Mouse (Mus musculus): Measurements from ENCODE around the gene Arrdc3. TPM values are rescaled to one million over a fixed set of nuclear protein-coding genes. Genes with fewer than 3 reads are reported as not detected.
A peak's percentile ranks its signal among the peaks of the same experiment; 100 is the strongest.
"Not testable (repeated sequence)": the region's sequence is repeated elsewhere in the genome, so short reads cannot be mapped to it uniquely, and the experiment has no call there.

The Arrdc3 gene
- total RNA-seq, 1 experiment: 61.2 TPM

DNA sequence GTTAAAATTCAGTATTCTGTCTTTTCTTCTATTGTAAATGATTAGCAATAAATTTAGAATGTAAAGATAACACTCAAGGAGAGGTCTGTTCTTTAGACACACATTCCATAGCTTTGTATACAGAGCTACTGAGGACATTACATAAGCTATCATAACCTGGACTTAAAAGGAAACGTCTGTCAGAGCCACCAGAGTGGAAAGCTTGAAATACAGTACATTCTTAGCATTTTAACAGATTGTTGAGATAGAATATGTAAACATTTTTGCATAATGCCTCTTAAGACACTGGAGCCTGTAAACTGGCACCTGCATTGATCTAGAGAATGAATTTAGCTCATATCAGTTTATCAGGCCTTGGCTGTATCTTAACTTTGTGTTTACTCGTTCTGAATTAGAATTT lies 4.7 kb downstream of the Arrdc3 start:
- no peak for DNase-seq (ENCODE audit: low read depth, low spot score)
- H3K4me1 ChIP-seq (ENCODE audit: control insufficient read depth in 2 of 2, insufficient read depth in 2 of 2, low read length in 2 of 2, poor library complexity in 1 of 2): 0 out of 4 replicates have a peak, but pooled peaks cover 2% of the 10 kb centered on the region in 2 experiments
- H3K9ac ChIP-seq (ENCODE audit: insufficient read depth, low read depth, low read length, poor library complexity, severe bottlenecking): no peak overlapping the region
- H3K27ac ChIP-seq (ENCODE audit: insufficient read depth, low read depth, low read length, poor library complexity, severe bottlenecking): no peak overlapping the region
- no peaks in the 10 kb centered on the region for H3K9me3 ChIP-seq (ENCODE audit: control insufficient read depth, insufficient read depth, low read depth, low read length)
- no peak overlapping the region for H3K4me3 ChIP-seq (ENCODE audit: insufficient read depth in 1 of 2, low read depth in 1 of 2, low read length in 2 of 2, poor library complexity in 1 of 2, severe bottlenecking in 1 of 2)
- in situ Hi-C loops (cut with MboI; ENCODE audit: low sequenced_read_pairs in 2 of 2, unreplicated experiment in 2 of 2): loop anchor here in 1 of 2 experiments (25.0 kb wide), 1 partner anchor 274 kb away; no protein-coding TSS in a partner anchor
- H3K36me3 ChIP-seq (ENCODE audit: control insufficient read depth, insufficient read depth, low read length, poor library complexity, severe bottlenecking): peaks cover 23% of the 10 kb centered on the region
- no peak for TF ChIP-seq ZC3H11A (IDR thresholded peaks at IDR 0.05; ENCODE audit: borderline replicate concordance, low read depth, low read length)
- no peak for TF ChIP-seq MAFK (IDR thresholded peaks at IDR 0.05; ENCODE audit: insufficient read depth, low read depth, low read length)
- no peak for TF ChIP-seq ZNF384 (IDR thresholded peaks at IDR 0.05; ENCODE audit: low read depth, low read length)
- TF ChIP-seq HCFC1 (IDR thresholded peaks at IDR 0.05; ENCODE audit: borderline replicate concordance, insufficient read depth, low read length): no peak
- TF ChIP-seq CHD2 (IDR thresholded peaks at IDR 0.05; ENCODE audit: low read depth, low read length): no peak

GRCm38 (mm10) chr13:80894928-80895327 lies 11.7 kb downstream of the Arrdc3 start:
- in situ Hi-C loops (cut with MboI; ENCODE audit: low sequenced_read_pairs in 2 of 2, unreplicated experiment in 2 of 2): loop anchor here in 1 of 2 experiments (25.0 kb wide), 1 partner anchor 267 kb away; no protein-coding TSS in a partner anchor
- DNase-seq (ENCODE audit: low read depth, low spot score); H3K27ac ChIP-seq (ENCODE audit: insufficient read depth, low read depth, low read length, poor library complexity, severe bottlenecking); H3K9ac ChIP-seq (ENCODE audit: insufficient read depth, low read depth, low read length, poor library complexity, severe bottlenecking); H3K9me3 ChIP-seq (ENCODE audit: control insufficient read depth, insufficient read depth, low read depth, low read length); H3K4me3 ChIP-seq (ENCODE audit: insufficient read depth in 1 of 2, low read depth in 1 of 2, low read length in 2 of 2, poor library complexity in 1 of 2, severe bottlenecking in 1 of 2): not testable (repeated sequence)
- H3K4me1 ChIP-seq (ENCODE audit: control insufficient read depth in 2 of 2, insufficient read depth in 2 of 2, low read length in 2 of 2, poor library complexity in 1 of 2): peaks cover 5 to 10% of the 10 kb centered on the region in 2 experiments
- H3K36me3 ChIP-seq (ENCODE audit: control insufficient read depth, insufficient read depth, low read length, poor library complexity, severe bottlenecking): peaks cover 32% of the 10 kb centered on the region

- H3K36me3 ChIP-seq (ENCODE audit: control insufficient read depth, insufficient read depth, low read length, poor library complexity, severe bottlenecking): peaks cover 13% of the 10 kb centered on the region
- TF ChIP-seq ZNF384 (IDR thresholded peaks at IDR 0.05; ENCODE audit: low read depth, low read length) (no peak), ZC3H11A (IDR thresholded peaks at IDR 0.05; ENCODE audit: borderline replicate concordance, low read depth, low read length) (no peak), HCFC1 (IDR thresholded peaks at IDR 0.05; ENCODE audit: borderline replicate concordance, insufficient read depth, low read length) (no peak), MAFK (IDR thresholded peaks at IDR 0.05; ENCODE audit: insufficient read depth, low read depth, low read length) (no peak)
- H3K27ac ChIP-seq (ENCODE audit: insufficient read depth, low read depth, low read length, poor library complexity, severe bottlenecking): no peak overlapping the region; the same call in 1 of the 2 replicates
- no peak overlapping the region for H3K4me3 ChIP-seq (ENCODE audit: insufficient read depth in 1 of 2, low read depth in 1 of 2, low read length in 2 of 2, poor library complexity in 1 of 2, severe bottlenecking in 1 of 2)
- peaks cover 5 to 8% of the 10 kb centered on the region in 2 experiments for H3K4me1 ChIP-seq (ENCODE audit: control insufficient read depth in 2 of 2, insufficient read depth in 2 of 2, low read length in 2 of 2, poor library complexity in 1 of 2)
- H3K9me3 ChIP-seq (ENCODE audit: control insufficient read depth, insufficient read depth, low read depth, low read length): no peaks in the 10 kb centered on the region
- no peak for DNase-seq (ENCODE audit: low read depth, low spot score)
- H3K9ac ChIP-seq (ENCODE audit: insufficient read depth, low read depth, low read length, poor library complexity, severe bottlenecking): no peak overlapping the region
- in situ Hi-C loops (cut with MboI; ENCODE audit: low sequenced_read_pairs in 2 of 2, unreplicated experiment in 2 of 2): loop anchor here in 1 of 2 experiments (25.0 kb wide), 1 partner anchor 265 kb away; no protein-coding TSS in a partner anchor
Observed at GRCm38 (mm10) chr13:80897411-80897810, 14.2 kb downstream of the Arrdc3 start.

- peaks cover 5 to 8% of the 10 kb centered on the region in 2 experiments for H3K4me1 ChIP-seq (ENCODE audit: control insufficient read depth in 2 of 2, insufficient read depth in 2 of 2, low read length in 2 of 2, poor library complexity in 1 of 2)
- H3K4me3 ChIP-seq (ENCODE audit: insufficient read depth in 1 of 2, low read depth in 1 of 2, low read length in 2 of 2, poor library complexity in 1 of 2, severe bottlenecking in 1 of 2): no peak overlapping the region
- in situ Hi-C loops (cut with MboI; ENCODE audit: low sequenced_read_pairs in 2 of 2, unreplicated experiment in 2 of 2): loop anchor here in 1 of 2 experiments (25.0 kb wide), 1 partner anchor 264 kb away; no protein-coding TSS in a partner anchor
- TF ChIP-seq CHD2 (IDR thresholded peaks at IDR 0.05; ENCODE audit: low read depth, low read length) (no peak), ZNF384 (IDR thresholded peaks at IDR 0.05; ENCODE audit: low read depth, low read length) (no peak), MAFK (IDR thresholded peaks at IDR 0.05; ENCODE audit: insufficient read depth, low read depth, low read length) (no peak), HCFC1 (IDR thresholded peaks at IDR 0.05; ENCODE audit: borderline replicate concordance, insufficient read depth, low read length) (no peak), ZC3H11A (IDR thresholded peaks at IDR 0.05; ENCODE audit: borderline replicate concordance, low read depth, low read length) (no peak)
- peaks cover 10% of the 10 kb centered on the region for H3K36me3 ChIP-seq (ENCODE audit: control insufficient read depth, insufficient read depth, low read length, poor library complexity, severe bottlenecking)
- no peak overlapping the region for H3K9ac ChIP-seq (ENCODE audit: insufficient read depth, low read depth, low read length, poor library complexity, severe bottlenecking)
- no peaks in the 10 kb centered on the region for H3K9me3 ChIP-seq (ENCODE audit: control insufficient read depth, insufficient read depth, low read depth, low read length)
- no peak for DNase-seq (ENCODE audit: low read depth, low spot score)
- peak overlapping the region; percentile 18; the same call in 1 of the 2 replicates for H3K27ac ChIP-seq (ENCODE audit: insufficient read depth, low read depth, low read length, poor library complexity, severe bottlenecking)
Observed at GRCm38 (mm10) chr13:80898095-80898494, 14.9 kb downstream of the Arrdc3 start.
